Mouse (Mus musculus) embryonic fibroblast, embryonic 13.5 days (primary cell): ENCODE measurements around the gene Sept9.

Experiments
- CTCF ChIP-seq: IDR thresholded peaks from 2 replicates; pipeline ENCODE4 v1.5.1; 2011; ENCODE audit warnings: mild to moderate bottlenecking, control low read depth, low read length, moderate library complexity, borderline replicate concordance; ENCODE audit not compliant: insufficient read depth
- POLR2A ChIP-seq: IDR thresholded peaks from 2 replicates; pipeline ENCODE4 v1.6.1; 2011; ENCODE audit warnings: low read depth, mild to moderate bottlenecking, control low read depth, low read length, moderate library complexity

GRCm38 (mm10) chr11:117305509-117306188 lies 106.2 kb downstream of the Sept9 start:
- TF ChIP-seq POLR2A = no peak
- TF ChIP-seq CTCF = no peak
